Mouse (Mus musculus): ENCODE results near the gene Acot7.
"Not testable (repeated sequence)": the region's sequence is repeated elsewhere in the genome, so short reads cannot be mapped to it uniquely, and the experiment has no call there.

Gene Acot7

DNA sequence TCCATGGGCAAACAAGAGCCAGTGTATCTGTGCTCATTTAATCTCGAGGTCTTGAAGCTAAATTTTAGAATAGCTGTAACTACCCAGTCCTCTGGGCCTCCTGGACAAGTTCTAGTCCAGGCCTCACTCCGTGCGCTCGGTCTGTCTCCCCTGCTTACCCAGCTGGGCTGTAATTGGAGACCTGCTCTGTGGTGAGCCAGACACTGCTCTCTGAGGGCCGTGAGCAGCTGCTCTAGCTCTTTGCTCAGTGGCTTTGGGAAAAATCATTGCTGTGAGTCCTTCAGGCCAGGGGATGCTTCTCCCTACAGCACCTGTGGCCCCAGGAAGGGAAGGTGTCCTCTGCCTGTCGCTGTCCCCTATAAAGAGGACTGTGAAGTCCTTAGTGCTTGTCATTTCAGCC, 28.3 kb downstream of the Acot7 start:
- DNase-seq (ENCODE audit: low spot score in 2 of 2) = no peak

DNA sequence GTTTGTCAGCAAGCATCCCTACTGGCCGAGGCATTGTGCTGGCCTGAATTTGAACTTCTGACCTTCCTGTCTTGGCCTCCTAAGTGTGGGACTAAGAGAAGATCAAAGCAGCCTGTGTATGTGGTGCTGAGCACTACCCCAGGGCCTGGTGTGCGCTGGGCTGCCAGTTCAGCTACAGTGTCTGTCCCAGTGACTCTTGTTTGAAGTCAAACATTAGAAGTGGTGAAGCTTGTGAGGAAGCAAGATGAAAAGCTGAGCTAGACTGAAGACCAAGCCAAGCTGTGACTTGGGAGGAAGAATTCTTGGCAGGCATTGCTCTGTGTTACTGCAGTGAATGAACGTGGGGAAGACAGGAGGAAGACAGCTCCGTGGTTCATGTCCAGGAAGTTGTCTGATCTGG, 31.7 kb downstream of the Acot7 start:
- DNase-seq (ENCODE audit: low spot score in 2 of 2) = no peak

DNA sequence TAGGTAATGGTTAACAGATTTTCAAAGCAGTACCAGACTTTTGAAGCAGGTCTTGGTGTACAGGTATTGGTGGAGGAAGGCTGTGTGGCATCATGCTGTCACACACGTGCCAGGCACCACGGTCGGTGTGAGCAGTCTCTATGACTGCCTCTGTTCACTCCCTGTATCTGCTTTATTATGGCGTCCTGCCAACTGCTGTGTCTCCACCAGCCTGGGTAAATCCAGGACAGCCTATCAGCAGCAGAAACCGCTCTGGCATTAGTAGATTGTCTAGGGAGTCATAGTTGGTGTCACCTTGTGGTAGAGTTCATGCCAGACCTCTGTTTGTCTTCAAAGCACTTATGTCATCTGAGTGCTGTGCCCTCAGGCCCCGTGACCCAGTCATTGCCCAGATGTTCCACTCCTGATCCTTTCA, 34.2 kb downstream of the Acot7 start:
- DNase-seq (ENCODE audit: low spot score in 2 of 2) = peak in 1 of 2 experiments; percentile 11

GRCm38 (mm10) chr4:152212531-152212930, 34.6 kb downstream of the Acot7 start:
- peak; percentile 53 to 62 for DNase-seq (ENCODE audit: low spot score in 2 of 2)

- DNase-seq (ENCODE audit: low spot score in 2 of 2) = no peak
Measured at GRCm38 (mm10) chr4:152212974-152213373, 35.0 kb downstream of the Acot7 start.

DNA sequence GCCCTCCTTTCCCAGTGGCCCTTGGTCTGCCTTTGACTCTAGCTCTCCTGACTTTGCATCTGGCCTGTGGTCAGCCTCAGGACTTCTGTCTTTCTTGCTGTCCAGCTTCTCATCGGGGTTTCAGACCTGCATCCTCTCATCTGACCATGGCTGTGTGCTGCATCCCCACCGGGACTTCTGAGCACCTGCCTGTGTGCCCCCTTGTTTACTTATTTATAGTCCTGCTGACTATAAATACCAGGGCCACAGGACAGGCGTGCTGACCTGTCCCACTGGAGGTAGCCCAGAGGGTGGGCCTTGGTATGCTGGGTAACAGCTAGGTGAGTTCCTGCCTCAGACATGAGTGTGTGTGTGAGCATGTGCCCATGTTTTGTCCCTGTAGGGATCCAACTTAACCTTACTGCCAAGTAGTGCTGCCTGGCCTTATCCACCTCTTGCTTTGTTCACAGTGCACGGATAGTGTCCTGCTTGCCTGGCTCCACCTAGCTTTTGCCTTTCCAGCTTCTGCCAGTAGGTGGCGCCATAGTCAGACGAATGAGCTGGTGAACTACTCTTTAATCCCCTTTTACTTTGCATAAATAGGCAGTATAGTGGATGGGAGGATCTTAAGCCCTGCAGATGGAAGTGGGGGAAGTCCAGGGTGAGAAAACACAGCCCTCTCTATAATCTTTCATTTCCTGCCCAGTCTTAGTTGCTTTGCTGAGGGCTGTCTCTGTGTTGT, 36.0 kb downstream of the Acot7 start:
- peak; percentile 87 for DNase-seq (ENCODE audit: low spot score in 2 of 2)

- no peak for DNase-seq (ENCODE audit: low spot score in 2 of 2)
Measured at GRCm38 (mm10) chr4:152214871-152215415, 37.0 kb downstream of the Acot7 start.

DNA sequence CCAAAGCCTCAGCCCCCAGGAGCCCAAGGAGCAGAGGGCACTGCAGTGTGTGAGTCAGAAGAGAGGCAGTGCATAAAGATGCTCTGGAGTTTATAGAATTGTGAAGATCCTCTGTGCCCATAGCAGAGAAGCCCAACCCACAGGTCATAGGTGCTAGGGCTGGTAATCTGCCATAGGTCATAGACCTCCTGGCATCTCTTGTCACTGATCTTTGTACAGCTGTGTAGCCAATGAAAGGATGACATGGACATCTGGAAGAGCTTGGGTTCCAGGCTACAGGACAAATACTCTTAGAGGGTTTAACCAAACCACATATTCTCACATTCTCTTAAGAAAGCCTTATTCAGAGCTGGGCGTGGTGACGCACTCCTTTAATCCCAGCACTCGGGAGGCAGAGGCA, 41.7 kb downstream of the Acot7 start:
- DNase-seq (ENCODE audit: low spot score in 2 of 2) = no peak

DNA sequence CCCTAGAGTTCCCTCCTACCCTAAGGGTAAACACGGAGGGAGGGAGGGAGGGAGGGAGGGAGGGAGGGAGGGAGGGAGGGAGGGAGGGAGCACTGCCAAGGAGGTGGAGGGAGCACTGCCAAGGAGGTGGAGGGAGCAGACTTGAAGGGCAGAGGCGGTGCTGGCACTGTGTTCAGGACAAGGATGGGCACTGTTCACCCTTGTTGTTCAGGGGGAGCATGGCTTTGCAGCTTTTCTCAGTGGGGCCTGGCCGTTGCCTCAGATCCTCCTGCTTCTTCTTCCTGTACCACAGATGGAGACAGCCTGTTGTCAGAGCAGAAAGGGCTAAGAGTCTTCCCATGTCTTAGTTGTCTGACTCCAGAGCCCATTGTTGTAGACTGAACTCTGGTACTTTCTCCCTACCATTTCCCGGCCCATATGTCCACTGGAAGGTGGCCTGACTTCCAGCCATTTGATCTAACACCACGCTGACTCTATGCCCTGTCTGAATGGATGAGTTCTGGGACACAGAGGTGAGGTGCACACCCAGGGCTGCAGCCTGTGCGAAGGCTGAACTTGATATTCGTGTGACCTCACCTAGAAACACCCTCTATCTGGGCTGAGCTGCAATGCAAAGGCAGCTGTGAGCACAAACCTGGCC, 43.0 kb downstream of the Acot7 start:
- no peak for DNase-seq (ENCODE audit: low spot score in 2 of 2)

- DNase-seq (ENCODE audit: low spot score in 2 of 2) = peak in 1 of 2 experiments; percentile 4
Measured at GRCm38 (mm10) chr4:152221411-152221887, 43.5 kb downstream of the Acot7 start.

DNA sequence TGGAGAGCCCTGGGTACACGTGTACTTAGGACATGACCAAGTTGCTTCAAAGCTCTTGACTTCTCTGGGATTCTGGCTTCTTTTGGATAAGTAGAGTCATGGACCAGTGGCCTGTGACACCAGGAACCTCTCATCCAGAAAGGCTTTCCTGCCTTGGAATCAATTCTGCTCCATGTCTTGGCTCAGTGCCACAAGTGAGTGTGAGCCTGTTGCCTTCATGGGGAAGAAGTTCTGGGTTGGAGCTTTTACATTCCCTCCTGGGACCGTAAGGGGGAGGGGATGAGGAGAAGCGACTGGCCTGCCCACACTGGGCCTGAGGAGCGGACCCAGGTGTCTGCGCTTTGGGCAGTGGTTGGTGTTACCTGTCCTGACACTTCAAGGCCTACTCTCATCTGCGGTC, 44.2 kb downstream of the Acot7 start:
- no peak for DNase-seq (ENCODE audit: low spot score in 2 of 2)

DNA sequence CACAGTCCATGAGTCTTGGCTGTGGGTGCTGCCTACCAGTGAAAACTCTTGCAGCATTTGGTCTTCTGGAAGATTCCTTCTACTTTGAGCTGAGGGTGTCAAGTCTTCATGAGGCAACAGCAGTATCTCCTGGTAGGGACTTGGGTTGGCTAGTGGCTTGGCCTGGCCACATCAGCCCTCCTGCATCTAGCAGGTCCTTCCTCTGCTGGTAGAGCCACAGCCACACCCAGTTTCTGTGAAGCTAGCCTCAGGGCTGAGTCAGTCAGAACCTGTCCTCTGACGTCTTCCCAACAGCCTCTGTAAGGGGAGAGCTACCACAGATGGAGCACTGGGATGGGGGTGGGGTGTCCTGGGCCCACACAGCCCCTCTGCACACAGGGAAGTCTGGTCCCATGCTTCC, 44.6 kb downstream of the Acot7 start:
- DNase-seq (ENCODE audit: low spot score in 2 of 2) = no peak

- no peak for DNase-seq (ENCODE audit: low spot score in 2 of 2)
Measured at GRCm38 (mm10) chr4:152224156-152224555, 46.2 kb downstream of the Acot7 start.

DNA sequence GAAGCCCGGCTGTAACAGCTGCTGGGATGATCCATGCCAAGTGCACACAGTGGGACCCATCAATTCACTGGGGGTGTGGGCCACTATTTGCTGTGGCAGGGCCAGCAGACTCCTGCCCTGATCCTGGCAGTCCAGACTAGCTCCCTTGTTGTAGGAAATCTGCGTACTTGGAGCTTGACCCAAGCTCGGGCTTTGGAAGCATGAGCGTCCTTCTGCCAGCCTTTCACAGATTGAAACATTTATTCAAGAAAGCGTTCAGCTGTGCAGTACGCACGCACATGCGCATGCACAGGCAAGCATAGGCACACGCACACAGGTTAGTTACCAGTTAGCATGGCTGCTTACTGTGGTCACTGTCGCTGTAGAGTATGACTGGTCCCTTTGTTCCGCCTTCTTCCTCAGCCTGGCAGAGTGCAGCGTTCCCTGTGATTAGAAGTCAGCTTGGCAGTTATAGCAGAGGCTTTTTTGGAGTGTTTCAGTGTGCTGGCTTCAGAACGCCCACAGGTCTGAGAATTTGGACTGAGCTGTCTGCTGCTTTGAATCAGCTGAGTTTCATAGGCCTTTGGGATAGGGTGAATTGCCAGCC, 49.1 kb downstream of the Acot7 start:
- no peak for DNase-seq (ENCODE audit: low spot score in 2 of 2)

GRCm38 (mm10) chr4:152227749-152228527, 50.0 kb downstream of the Acot7 start:
- no peak for DNase-seq (ENCODE audit: low spot score in 2 of 2)

DNA sequence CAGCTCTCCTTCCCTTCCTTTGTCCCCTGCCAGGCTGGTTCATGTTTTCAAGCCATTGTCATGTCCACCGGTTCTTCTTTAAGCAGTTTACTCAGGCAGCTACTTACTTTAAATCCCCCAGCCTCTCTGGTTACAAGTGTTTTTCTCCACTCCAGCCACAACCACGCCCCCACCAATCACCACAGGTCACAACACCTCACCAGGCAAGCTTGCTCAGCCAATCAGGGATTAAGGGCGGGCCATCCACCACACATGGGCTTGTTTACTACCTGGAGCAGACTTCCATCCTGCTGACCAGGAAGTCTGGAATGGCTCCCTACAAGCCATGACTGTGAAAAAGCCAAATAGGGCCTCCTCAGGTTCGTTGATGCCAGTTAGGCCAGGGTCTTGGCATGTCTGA, 52.4 kb downstream of the Acot7 start:
- DNase-seq (ENCODE audit: low spot score in 2 of 2) = not testable (repeated sequence)

GRCm38 (mm10) chr4:152231326-152231725, 53.4 kb downstream of the Acot7 start:
- no peak for DNase-seq (ENCODE audit: low spot score in 2 of 2)

DNA sequence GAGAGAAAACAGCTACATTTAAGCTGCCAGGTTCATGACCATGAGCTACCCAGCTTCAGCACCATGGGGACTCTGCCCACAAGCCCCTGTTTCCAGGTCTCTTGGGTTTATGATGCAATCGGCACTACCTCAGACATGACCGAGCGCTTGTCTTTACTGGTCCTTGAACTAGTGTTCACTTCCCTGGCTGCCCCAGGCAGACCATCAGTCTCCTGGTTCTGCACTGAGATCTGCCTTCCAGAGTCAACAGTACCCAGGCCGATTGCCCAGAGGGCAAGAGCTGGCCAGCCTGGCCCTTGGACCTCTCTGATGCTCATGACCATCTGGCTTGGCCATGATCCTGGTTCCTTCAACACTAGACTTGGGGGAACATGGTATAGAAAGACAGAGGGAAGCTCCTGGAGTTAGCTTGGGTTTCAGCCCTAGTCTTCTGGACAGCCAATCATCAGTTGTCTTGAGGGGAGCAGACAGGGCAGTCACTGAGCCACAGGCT, 54.5 kb downstream of the Acot7 start:
- DNase-seq (ENCODE audit: low spot score in 2 of 2) = no peak

- no peak for DNase-seq (ENCODE audit: low spot score in 2 of 2)
Measured at GRCm38 (mm10) chr4:152239974-152240373, 62.0 kb downstream of the Acot7 start.

DNA sequence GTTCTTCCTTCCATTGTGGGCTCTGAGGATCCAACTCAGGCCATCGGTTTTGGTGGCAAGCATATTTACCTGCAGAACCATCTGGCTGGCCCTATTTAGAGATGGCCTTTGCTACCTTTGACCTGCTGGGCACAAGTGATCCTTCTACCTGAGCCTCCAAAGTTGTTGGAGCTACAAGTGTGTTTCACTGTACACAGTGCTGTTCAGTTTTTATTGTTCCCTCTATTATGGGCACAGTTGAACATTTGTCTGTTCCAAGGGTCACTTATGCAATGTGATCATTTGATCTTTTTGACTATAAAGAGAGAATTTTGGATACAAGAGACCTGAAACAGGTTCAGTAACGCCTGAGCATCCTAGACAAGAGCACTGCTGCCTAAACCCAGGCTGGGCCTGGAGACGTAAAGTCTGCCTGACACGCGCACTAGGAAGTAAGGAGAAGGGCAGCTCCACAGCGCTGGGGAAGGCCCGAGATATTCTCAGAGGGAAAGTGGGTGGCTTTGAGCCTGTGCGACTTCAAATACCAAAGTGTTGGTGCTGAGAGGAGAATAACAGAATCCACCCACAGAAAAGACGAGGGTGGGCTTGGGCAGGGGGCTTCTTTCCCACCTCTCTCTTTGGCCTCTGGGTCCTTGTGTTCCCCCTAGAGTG, 65.4 kb downstream of the Acot7 start:
- DNase-seq (ENCODE audit: low spot score in 2 of 2) = no peak

DNA sequence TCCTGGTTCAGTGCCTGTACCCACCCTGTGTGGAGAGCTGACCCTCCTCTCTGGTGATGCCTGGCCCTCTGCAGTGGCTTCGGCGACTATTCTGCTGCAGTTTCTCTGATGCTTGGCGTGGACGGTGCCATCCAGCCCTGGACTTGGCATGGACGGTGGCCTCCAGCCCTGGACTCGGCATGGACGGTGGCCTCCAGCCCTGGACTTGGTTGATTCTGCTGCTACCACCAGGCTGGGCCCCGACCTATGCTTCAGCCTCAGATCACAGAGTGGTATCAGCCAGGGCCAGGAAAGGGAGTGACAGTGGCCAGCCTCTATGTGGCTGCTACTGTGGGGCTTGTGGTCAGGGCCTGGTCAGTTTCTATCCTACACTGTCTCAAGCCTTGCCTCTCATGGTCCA, 66.0 kb downstream of the Acot7 start:
- DNase-seq (ENCODE audit: low spot score in 2 of 2) = no peak
